Mouse (Mus musculus) macrophage (primary cell): ENCODE data around the gene Tmem88b. TPM values are rescaled to one million over a fixed set of nuclear protein-coding genes. Genes with fewer than 3 reads are reported as not detected.
"Not testable (repeated sequence)": the region's sequence is repeated elsewhere in the genome, so short reads cannot be mapped to it uniquely, and the experiment has no call there.

ENCODE experiments used
- H3K27ac ChIP-seq: fragments of 350-480 bp; formaldehyde crosslinking; 2 replicates; pipeline ENCODE4 v1.9.0; 2021
- H3K36me3 ChIP-seq: fragments of 350-480 bp; formaldehyde crosslinking; 2 replicates; pipeline ENCODE4 v1.9.0; 2021; ENCODE audit errors: inconsistent target
- H3K4me3 ChIP-seq: fragments of 350-480 bp; formaldehyde crosslinking; 2 replicates; pipeline ENCODE4 v1.9.0; 2021; ENCODE audit errors: inconsistent target
- H3K79me2 ChIP-seq: fragments of 350-480 bp; formaldehyde crosslinking; 2 replicates; pipeline ENCODE4 v1.9.0; 2021; ENCODE audit errors: inconsistent target
- WGBS: methylation state at CpG from one replicate; pipeline ENCODE4 v1.1.7; 2026; ENCODE audit warnings: inconsistent platforms; ENCODE audit not compliant: missing documents; 5-methylcytosine and 5-hydroxymethylcytosine counted together
- polyA plus RNA-seq: library from polyadenylated mRNA; stranded (reverse); fragments of 250-400 nt; gene quantifications from 3 replicates; pipeline ENCODE4 v1.2.4, GENCODE M21; 2018; ENCODE audit warnings: inconsistent platforms

The Tmem88b gene
- polyA plus RNA-seq, 1 experiment from 2014 or later: not detected

GRCm38 (mm10) chr4:155760613-155761355 lies 24.9 kb downstream of the Tmem88b start, which contains the start of gene Atad3a:
Gene Atad3a (minus strand): TSS chr4:155761093.
- Histone ChIP-seq H3K27ac (peak within 1 kb of the TSS; percentile 24), H3K79me2 (peaks cover 40% of the 10 kb centered on the region), H3K4me3 (peak within 1 kb of the TSS; percentile 81), H3K36me3 (peaks cover under 1% of the 10 kb centered on the region; the same call in 1 of the 2 replicates)
- under 1% methylated on average over 63 of the region's 68 CpGs for WGBS

DNA sequence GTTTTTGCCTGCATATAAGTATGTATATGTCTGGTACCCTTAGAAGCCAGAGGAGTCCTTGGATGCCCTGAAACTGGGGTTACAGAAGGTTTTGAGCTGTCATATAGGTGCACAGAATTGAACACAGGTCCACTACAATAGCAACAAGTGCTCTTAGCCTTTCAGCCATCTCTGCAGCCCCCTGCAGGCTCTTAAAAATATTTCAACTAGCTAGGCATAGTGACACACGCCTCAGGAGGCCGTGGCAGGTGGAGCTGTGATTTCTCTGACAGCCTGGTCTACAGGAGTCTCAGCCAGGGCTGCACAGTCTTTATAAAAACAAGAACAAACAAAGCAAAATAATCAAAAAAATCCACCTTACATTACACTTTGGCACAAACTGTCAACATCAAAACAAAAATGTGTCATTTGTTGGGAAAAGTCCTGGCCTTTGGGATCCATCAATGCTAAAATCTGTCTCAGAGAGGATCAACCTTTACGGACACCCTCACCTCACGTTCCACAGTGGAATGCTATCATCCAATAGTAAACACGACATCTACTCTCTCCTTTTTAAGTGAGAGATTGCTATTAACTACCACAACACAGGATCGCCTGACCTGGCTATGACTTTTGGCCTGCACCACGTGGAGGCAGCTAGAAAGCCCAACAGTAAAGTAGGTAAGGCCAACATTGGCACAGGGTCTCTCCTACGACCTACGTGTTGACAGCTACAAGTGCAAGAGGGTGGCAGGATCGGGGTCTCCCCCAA lies 25.6 kb downstream of the Tmem88b start:
- H3K4me3 ChIP-seq: peak overlapping the region; percentile 66
- 4% methylated on average over 10 of the region's 10 CpGs for WGBS
- H3K36me3 ChIP-seq: peaks cover 8% of the 10 kb centered on the region; the same call in 1 of the 2 replicates
- H3K79me2 ChIP-seq: peaks cover 40% of the 10 kb centered on the region
- no peak overlapping the region for H3K27ac ChIP-seq

GRCm38 (mm10) chr4:155757011-155757410 lies 28.7 kb downstream of the Tmem88b start:
- Histone ChIP-seq H3K79me2 (peaks cover 40% of the 10 kb centered on the region), H3K36me3 (peaks cover 30% of the 10 kb centered on the region), H3K4me3 (no peak overlapping the region), H3K27ac (no peak overlapping the region)
- WGBS: 96% methylated on average over 12 of the region's 12 CpGs

DNA sequence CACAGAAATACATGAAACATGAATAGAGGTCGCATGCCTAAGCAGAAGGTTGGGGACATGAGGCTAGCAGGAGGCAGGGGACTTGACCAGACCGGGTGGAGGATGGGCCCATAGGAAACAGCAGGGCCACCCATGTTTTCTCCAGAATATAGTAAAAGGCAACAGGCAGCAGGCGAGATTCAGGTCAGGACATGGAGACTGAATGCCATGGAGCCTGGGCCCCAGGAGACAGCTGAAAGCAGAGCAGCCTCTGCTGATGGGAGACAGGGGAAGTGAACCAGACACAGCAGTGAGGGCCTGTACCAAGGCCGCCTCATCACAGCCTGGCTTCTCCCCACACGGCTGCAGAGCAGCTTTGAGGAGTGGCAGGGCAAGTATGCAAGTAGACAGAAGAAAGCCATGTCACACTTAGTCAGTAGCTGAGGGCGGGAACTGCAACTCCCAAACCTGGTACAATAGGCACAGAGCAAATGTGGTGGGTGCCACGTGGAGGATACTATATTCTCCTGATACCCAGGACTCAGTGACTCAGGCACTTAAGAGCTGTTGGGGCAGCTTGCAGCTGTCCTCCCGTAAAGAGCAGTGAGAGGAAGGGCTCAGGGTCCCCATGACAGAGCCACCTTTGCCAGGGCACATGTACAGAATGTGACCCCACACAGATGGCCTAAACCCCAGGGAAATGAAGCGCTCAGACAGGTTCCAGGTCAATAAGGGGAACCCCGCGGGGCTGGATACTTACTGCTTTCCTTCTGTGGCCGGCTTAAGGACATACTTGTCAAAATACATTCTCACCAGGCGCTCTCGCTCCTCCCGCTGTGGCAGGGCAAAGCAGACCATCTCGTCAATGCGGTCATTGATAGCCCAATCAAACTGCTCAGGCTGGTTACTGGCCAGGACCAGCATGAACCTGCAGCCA lies 38.8 kb downstream of the Tmem88b start:
- Histone ChIP-seq H3K4me3 (no peak overlapping the region), H3K27ac (no peak overlapping the region), H3K36me3 (peaks cover 57% of the 10 kb centered on the region; the same call in 1 of the 2 replicates), H3K79me2 (no peaks in the 10 kb centered on the region)
- 92% methylated on average over 17 of the region's 17 CpGs for WGBS

- peaks cover 56% of the 10 kb centered on the region; the same call in 1 of the 2 replicates for H3K36me3 ChIP-seq
- no peak overlapping the region for H3K4me3 ChIP-seq
- WGBS: 96% methylated on average over 8 of the region's 8 CpGs
- no peaks in the 10 kb centered on the region for H3K79me2 ChIP-seq
- no peak overlapping the region for H3K27ac ChIP-seq
These were observed 39.6 kb downstream of the Tmem88b start for GRCm38 (mm10) chr4:155746036-155746548.

GRCm38 (mm10) chr4:155745136-155745535 lies 40.5 kb downstream of the Tmem88b start:
- Histone ChIP-seq H3K79me2 (no peaks in the 10 kb centered on the region), H3K27ac (no peak overlapping the region), H3K36me3 (peaks cover 46% of the 10 kb centered on the region; the same call in 1 of the 2 replicates), H3K4me3 (no peak overlapping the region)
- WGBS: 95% methylated on average over 5 of the region's 5 CpGs

- Histone ChIP-seq H3K79me2 (no peaks in the 10 kb centered on the region), H3K36me3 (peaks cover 40% of the 10 kb centered on the region; the same call in 1 of the 2 replicates), H3K4me3 (no peak overlapping the region), H3K27ac (no peak overlapping the region)
- WGBS: 93% methylated on average over 8 of the region's 8 CpGs
These were observed 41.2 kb downstream of the Tmem88b start for GRCm38 (mm10) chr4:155744474-155744873.

DNA sequence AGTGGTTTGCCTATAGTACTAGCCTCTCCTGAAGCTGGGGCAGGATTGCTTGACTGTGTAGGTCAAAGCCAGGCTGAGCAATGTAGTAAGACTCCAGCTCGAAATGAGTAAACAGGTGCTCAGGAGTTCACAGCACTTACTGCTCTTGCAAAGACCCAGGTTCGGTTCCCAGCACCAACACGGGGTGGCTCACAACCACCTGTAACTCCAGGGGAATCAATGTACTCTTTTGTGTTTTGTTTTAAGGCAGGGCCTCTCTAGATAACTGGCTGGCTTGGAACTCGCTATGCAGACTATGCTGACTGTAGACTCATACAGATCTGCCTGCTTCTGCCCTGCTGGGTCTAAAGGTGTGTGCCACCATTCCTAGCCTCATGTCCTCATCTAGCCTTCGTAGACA lies 43.0 kb downstream of the Tmem88b start:
- H3K79me2 ChIP-seq: no peaks in the 10 kb centered on the region
- H3K4me3 ChIP-seq: no peak overlapping the region
- 95% methylated on average over 5 of the region's 5 CpGs for WGBS
- H3K36me3 ChIP-seq: peaks cover 29% of the 10 kb centered on the region; the same call in 1 of the 2 replicates
- no peak overlapping the region for H3K27ac ChIP-seq

GRCm38 (mm10) chr4:155740681-155741080 lies 45.0 kb downstream of the Tmem88b start:
- 95% methylated on average over 10 of the region's 10 CpGs for WGBS
- H3K27ac ChIP-seq, H3K4me3 ChIP-seq, H3K79me2 ChIP-seq: not testable (repeated sequence)
- H3K36me3 ChIP-seq: peaks cover 14% of the 10 kb centered on the region; the same call in 1 of the 2 replicates

DNA sequence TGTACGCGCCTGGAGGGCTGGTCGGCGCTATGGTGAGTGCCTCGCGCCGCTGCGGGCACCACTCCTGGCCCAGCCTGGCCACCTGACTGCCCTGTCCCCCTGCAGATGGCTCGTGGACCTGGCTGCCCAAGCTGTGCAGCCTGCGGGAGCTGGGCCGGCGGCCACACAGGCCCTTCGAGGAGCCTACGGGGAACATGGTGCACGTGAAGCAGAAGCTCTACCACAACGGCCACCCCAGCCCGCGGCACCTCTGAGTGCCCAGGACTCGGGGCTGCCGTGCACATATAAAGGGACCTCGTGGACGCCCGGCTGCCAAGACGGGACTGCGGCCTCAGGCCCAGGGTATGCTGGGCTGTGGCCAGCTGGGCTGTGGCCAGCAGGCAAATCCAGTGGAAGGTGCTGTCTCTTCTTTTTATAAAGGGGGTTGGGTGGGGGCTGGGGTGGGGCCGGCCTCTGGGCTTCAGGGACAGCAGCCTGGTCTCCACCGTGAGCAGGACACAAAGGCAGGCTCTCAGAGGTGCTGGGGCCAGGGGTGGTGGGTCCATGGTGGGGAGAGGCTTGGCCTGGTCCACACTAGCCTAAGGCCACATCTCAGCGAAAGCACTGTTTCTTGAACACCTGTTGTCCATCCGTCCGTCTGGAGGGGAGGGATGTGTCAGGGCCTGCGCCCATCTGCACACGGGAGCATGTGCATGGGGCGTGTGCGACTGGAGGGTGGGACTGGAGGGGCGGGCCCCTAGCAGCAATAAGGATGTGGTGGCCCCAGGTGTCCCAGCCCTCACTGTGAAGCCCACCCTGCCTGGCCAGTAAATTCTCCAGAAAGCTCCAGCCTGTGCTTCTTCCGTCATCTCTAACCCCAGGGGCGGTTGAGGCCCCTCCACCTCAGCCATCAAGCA lies 45.7 kb downstream of the Tmem88b start:
- no peak overlapping the region for H3K27ac ChIP-seq
- H3K79me2 ChIP-seq: no peaks in the 10 kb centered on the region
- H3K4me3 ChIP-seq: no peak overlapping the region
- WGBS: 95% methylated on average over 27 of the region's 37 CpGs
- H3K36me3 ChIP-seq: peaks cover 13% of the 10 kb centered on the region; the same call in 1 of the 2 replicates

DNA sequence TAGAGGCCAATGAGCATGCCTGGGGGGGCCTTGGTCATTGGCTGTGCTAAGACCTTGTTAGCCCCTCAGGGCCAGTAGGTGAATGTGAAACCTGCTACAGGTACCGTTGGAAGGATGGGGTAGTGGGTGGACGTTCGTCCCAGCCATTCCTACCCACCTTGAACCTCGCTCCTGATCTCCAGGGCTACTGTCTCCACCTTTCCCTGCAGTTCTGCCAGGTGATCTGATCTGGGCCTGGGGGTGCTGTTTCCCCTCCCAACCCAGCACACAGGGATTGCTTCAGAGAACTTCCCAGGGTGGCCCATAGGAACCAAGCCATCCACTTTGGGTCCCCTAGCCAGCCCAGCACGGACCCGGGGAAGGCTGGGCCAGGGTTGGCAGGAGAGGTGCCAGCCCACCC lies 46.5 kb downstream of the Tmem88b start:
- H3K27ac ChIP-seq: no peak overlapping the region
- H3K79me2 ChIP-seq: no peaks in the 10 kb centered on the region
- H3K4me3 ChIP-seq: no peak overlapping the region
- WGBS: 94% methylated on average over 6 of the region's 6 CpGs
- H3K36me3 ChIP-seq: peaks cover 11% of the 10 kb centered on the region; the same call in 1 of the 2 replicates

GRCm38 (mm10) chr4:155738262-155738661 lies 47.4 kb downstream of the Tmem88b start:
- H3K36me3 ChIP-seq: peaks cover 2% of the 10 kb centered on the region; the same call in 1 of the 2 replicates

DNA sequence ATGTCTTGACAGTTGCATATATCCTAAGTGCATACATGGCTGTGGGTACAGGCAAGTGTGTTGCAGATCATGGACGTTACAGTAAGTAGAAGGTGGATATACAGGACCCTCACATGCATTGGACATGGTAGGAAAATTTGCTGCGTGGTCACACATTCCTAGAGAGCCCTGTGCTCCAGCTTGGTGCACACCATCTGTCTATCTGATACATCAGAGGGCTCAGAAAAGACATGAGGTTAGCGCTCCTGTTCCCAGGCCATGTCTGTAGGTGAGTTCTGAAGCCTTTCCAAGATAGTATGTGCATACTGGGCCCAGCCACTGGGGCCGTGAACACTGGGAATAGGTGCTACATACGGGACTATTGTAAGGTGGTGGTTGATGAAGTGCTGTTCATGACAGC lies 49.3 kb downstream of the Tmem88b start:
- peaks cover 5% of the 10 kb centered on the region; the same call in 1 of the 2 replicates for H3K79me2 ChIP-seq
- WGBS: 94% methylated on average over 5 of the region's 5 CpGs
- H3K4me3 ChIP-seq: no peak overlapping the region
- H3K27ac ChIP-seq: no peak overlapping the region
- no peaks in the 10 kb centered on the region; the same call in 1 of the 2 replicates for H3K36me3 ChIP-seq

More at GRCm38 (mm10) chr4:155738262-155738661, 47.4 kb downstream of the Tmem88b start:
- Histone ChIP-seq H3K27ac (no peak overlapping the region), H3K4me3 (no peak overlapping the region), H3K79me2 (peaks cover 5% of the 10 kb centered on the region; the same call in 1 of the 2 replicates)
- 76% methylated on average over 8 of the region's 8 CpGs for WGBS
